Mouse (Mus musculus) v-Abl transformed pro-B cells (cell line): ENCODE measurements around the gene Syt8.

ENCODE experiments used
- in situ Hi-C, 2 experiments: fragments of 400-800 bp; cut with MboI; formaldehyde crosslinking; loops; one replicate each; pipeline ENCODE4 v1.15.1; 2025; ENCODE audit not compliant: unreplicated experiment in 2 of 2

Syt8 gene

DNA sequence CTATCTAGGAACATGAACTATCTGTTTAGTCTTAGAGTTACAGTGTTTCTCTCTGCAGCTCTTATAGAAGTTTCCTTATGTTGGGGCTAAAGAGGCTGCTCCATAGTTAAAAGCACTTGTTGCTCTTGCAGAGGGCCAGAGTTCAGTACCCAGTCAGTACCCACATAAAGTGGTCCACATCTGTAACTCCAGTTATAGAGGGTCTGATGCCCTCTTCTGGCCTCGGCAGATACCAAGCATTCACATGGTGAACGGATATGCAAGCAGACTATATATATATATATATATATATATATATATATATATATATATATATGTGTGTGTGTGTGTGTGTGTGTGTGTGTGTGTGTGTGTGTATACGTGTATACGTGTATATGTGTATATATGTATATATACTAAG lies 26.7 kb upstream of the Syt8 start:
- in situ Hi-C loops = no loop called here

DNA sequence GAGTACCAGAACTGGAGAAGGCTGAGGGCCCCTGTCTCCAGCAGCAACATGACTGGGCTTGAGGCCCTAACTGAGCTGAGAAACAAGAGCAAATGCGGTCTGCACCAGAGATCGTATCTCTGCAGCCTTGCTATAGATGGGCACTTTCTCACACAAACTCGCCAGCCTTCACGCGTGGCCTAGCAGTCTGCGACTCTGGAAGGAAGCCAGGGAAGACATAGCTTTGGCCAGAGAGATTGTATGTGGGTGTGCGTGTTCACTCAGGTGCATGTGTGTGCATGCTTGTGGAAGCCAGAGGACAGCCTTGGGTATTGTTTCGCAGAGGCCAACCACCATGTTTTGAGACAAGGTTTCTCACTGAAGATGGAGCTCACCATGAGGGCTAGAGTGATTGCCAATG lies 26.0 kb upstream of the Syt8 start:
- in situ Hi-C loops = no loop called here

DNA sequence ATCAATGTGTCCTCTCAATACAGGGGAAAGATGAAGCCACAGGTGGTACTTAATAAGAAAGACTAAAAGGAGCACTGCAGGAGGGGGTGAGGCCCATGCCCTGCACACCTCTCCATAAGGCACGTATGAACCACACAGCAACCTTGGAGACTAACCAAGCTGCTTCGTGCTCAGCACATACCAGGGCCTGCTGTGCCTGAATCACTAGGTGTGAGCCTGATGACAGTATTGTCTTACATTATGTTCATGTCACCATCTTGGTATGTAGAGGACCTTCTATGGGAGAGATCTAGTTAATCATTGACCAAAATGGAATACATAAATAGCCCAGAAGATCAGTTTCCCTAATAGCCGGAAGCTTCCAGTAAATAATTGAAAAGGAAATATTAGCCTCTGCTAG lies 25.0 kb upstream of the Syt8 start:
- in situ Hi-C loops = no loop called here

DNA sequence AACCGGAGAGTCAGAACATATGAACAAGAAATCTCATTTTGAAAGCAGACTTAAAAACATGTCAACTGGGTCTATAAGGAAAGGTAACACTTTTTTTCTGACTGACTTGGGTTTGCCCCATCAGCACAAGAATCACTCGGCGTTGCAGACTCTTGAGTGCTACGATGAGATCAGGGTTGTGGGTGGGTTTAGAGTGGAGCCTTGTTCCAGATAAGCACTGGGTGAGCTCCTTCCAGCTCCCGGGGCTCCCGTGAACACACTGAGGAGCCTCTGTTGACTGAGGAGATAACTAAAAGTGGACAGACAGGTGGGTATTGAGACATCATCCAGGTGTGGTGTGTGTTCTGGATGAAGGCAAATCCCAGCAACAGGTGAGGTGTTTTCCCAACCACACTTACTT lies 21.4 kb upstream of the Syt8 start:
- in situ Hi-C loops = no loop called here

DNA sequence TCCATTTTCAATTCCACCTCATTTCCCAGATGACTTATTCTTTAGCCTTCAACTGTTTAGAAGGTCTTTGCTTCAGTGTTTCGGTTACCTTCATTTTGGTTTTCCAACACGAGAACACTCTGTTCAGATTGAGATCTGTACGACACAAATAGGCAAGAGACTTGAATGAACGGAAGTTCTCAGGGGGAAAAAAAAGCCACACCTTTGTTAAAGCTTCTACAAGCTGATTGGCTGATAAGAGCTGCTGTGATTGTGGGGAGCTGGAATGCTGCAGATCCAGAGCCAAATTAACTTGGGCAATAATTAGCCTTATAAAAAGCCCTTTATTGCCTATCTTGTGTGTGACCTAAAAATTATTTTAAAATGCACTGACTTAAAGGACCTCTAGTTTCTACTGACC lies 19.3 kb upstream of the Syt8 start:
- in situ Hi-C loops = no loop called here

DNA sequence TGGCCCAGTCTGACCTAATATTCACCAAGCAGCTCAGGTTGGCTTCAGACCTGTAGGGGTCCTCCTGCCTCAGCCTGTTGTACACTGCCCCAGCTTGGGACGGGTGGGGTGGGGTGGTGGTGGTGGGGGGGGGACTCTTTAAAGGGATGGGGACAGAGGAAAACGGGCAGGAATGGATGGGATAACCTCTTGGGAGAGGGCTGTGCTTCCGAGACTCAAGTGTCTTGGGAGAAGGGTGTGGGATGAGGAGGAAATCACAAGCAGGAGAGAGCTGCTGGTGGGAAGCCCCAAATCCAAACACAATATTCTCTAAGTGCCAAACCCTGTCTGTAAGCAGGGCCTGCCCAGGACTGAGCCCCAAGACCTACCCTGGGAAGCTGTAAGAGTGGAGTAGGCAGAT lies 18.4 kb upstream of the Syt8 start:
- in situ Hi-C loops = no loop called here

DNA sequence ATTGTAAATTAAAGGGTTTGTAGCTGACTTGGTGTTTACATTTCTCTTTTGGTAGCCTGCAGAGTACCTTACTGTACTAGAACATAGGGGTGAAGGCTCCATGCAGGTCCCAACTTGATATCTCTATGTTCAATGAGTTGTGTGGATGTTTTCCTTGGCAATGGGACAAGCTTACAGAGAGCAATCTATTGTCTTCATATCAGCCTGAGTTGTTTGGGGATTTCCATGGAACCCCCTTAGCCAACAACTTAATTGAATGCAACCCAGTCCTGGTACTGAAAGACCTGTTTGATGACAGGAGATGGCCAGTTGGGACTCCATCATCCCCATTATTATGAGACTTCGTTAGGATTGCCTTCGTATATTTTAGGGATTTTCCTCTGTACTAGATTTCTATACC lies 16.6 kb upstream of the Syt8 start:
- in situ Hi-C loops = no loop called here

DNA sequence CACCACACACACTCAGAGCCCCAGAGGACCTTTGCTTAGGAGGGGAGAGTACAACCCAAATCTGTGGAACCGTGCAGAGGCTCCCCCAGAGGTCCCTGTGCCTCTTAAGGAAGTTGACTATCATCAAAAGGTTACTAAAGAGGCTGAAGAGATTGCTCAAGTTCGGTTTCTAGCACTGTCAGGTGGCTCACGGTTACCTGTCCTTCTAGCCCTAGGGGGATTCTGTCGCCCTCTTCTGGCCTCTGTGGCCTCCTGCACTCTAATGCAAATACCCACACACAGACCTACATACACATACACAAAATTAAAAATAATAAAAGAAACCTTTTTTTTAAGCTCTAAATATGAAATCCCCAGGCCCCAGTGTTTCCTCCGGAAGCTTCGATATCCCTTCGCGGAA lies 16.0 kb upstream of the Syt8 start:
- in situ Hi-C loops = no loop called here

DNA sequence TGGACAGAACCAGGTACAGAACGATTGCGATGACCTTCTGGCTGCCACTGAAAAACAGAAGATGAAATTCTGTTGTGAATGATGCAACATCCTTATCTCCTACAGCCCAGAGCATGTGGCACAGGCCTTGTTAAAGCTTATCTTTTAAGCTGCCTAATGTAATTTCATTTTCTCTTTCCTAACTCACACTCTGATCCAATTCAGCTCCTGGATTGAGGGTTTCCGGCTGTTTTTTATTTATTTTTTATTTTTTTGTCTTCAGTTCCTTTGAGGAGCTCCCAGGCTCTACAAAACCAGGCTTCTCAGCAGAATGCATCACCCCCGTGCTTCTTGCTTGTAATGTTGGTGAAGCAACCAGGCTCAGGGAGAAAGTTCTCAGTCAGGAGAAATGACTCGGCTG lies 14.8 kb upstream of the Syt8 start:
- in situ Hi-C loops = no loop called here

DNA sequence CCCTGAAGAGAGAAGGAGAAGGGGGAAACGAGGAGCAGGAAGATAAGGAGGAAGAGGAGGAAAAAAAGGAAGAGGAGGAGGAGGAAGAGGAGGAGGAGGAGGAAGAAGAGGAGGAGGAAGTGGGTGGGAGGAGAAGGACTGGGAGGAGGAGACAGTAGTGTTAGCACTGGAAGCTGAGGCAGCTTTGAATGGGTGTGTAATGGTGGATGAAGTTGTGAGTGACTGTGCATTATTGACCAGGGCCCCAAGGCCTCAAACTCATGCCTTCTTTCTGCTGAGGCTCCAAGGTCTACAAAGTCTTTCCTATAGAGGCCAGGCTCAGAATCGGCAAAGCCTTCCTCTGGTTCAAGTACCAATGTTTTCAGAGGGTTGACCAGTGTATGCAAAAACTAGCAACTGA lies 12.8 kb upstream of the Syt8 start:
- in situ Hi-C loops = no loop called here

DNA sequence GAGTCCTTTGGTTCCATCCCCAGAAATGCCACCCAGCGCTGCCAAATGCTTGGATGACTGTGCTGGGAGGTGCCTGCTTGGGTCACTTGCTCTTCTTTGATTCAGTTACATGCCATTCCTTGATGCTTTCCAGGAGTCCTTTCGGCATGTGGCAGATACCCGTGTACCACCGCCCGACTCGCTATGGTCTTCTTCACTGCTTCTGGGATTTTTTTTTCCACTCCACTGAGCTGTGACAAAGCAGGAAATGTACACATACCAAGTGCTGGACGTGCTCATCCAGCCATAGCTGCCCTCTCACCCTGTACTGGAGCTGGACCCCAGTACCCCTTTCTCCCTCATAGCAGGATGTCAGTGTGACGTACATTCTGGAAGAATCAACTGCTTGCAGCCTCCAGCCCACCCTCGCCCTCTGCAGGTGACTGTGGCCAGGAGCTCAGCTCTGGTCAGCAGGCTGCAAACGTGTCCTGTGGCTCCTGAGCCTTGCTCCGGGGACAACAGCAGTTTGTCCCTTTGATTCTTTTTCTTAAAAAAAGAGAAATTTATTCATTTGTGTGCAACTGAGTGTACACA lies 8.9 kb upstream of the Syt8 start:
- in situ Hi-C loops = no loop called here

DNA sequence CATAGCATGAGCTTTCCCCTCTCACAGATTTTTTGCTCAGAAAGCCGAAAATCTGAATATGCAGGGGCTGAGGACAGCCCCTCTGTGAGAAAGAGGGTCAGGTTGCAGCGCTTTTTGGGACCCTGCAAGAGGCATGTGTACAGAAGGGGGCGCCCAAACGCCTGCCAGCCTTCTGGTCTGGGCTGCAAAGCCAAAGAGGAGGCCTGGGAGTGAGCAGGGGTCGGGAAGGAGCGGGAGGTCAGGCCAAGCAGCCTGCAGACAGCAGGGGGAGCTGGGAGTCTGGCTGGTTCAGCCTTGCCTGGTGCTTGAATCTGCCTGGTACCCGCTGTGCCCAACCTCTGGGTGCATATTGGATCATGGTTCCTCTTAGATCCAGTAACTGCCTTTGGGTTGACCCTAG lies 6.4 kb upstream of the Syt8 start:
- in situ Hi-C loops = no loop called here

DNA sequence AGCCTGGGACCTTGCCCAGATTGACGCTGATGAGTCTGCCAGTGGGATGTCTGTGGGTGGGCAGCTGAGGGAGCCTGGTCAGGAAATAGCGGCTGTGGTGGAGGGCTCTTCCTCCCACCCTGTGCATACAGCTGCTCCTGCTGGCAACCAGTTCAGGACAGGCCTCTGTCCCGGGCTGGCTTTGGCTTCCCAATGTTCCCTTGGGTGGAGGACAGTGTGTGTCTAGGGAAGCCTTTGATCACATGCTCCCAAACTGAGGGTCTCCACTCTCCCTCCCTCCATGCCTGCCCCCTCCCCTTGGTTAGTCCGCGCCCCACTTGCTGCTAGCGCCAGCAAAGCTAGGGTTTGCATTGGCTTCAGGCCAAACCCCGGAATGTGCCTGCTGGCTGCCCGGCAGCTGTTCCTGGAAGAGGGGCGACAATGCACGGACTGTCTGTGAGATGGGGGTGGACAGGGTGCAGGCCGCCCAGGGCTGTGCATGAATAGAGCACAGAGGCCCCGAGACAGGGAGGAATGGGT lies 4.4 kb upstream of the Syt8 start:
- in situ Hi-C loops = loop anchor here in 1 of 2 experiments (5.0 kb wide), 1 partner anchor 38 kb away; no protein-coding TSS in a partner anchor

DNA sequence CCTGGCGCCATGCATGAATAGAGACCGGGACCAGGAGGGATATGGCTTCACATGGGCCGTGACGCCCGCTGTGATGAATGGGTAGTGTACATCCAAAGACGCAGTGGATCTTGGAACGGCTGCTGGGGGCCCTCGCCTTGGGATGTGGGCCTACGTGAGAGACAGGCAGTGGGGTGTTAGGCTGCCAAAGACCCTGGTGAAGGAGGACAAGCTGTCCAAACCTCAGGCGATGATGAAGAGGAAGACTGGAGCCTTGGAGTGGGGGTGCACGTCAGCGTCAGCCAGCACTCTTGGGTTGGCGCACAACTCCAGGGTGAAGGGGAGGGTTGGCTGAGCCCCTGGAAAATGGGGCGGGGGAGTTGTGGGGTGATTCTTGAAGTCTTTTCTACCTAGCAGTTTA lies 3.5 kb upstream of the Syt8 start:
- in situ Hi-C loops = loop anchor here in 1 of 2 experiments (5.0 kb wide), 1 partner anchor 39 kb away; no protein-coding TSS in a partner anchor

DNA sequence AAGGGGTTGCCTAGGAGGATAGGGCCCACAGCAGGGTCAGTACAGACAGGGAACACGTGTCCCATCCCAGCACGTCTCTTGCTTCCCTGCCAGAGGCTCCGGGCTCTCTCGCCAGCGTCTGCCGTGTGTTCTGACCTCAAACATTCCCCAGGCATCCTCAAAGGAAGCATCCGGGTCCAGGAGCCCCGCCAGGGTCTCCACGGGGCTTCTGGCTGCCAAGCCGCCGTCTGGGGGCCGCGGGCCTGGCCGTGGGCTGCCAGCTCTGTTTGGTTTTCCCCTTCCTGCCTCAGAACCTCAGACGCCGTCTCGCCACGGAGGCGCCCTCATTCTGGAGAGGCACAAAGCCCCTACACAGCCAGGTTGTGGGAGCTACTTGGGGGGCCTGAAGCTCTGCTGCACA lies 1.0 kb upstream of the Syt8 start:
- in situ Hi-C loops = loop anchor here in 1 of 2 experiments (5.0 kb wide), 1 partner anchor 41 kb away; no protein-coding TSS in a partner anchor

DNA sequence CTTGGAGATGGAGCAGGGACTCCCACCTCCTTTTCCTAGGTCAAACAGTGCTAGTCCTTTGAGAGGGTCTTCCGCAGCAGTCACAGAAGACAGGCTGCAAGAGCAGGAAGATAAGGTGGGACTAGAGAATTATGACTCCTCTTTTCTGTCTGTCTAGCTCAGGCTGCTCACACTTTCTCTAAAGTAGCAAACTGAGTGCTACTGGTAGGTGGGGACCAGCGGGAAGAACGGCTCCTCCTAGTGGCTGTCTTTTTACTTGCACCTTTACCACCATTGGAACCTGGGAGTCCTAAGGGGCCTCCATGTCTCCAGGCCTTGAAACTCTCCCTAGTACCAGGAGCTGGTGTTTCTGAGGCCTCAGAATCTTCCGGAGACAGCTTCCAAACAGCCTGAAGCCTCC lies 874 bp downstream of the Syt8 start:
- in situ Hi-C loops = loop anchor here (5.0 kb wide), 3 partner anchors 98 to 242 kb away; no protein-coding TSS in a partner anchor

DNA sequence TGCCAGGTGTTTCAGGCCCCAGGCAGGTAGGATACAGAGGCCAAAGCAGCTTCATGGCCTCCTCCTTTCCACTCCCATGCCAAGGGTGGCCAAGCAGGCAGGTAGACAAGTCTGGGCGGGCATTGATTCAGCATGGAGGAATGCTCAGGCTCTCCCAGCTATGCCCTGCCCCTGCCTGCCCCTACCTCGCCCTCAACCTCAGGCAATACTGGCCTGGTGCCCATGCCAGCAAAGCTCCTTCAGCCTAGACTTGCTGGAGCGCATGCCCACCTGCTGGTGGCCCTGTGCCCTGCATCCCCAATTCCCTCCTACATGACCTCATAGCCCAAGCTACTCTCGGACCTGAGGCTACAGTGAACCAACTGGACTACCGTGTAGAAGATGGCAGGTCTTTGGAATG lies 2.7 kb downstream of the Syt8 start:
- in situ Hi-C loops = loop anchor here (5.0 kb wide), 3 partner anchors 100 to 240 kb away; no protein-coding TSS in a partner anchor

DNA sequence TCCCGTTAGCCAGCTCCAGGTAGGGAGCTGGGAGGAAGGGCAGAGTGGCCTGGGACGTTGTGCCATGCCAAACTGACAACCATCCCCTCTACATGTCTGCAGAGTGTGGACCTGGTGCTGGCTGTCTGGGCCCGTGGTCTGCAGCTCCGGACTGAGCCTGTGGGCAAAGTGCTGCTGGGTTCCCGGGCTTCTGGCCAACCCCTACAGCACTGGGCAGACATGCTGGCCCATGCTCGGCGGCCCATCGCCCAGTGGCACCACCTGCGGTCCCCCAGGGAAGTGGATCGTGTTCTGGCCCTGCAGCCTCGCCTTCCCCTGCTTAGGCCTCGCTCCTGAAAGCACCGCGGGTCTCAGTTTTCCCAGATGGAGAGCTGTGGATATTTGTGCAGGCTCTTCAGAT lies 5.3 kb downstream of the Syt8 start:
- in situ Hi-C loops = loop anchor here (5.0 kb wide), 6 partner anchors 57 to 237 kb away; partner anchors contain the start of gene Tnnt3 (in 2 of the 2)

DNA sequence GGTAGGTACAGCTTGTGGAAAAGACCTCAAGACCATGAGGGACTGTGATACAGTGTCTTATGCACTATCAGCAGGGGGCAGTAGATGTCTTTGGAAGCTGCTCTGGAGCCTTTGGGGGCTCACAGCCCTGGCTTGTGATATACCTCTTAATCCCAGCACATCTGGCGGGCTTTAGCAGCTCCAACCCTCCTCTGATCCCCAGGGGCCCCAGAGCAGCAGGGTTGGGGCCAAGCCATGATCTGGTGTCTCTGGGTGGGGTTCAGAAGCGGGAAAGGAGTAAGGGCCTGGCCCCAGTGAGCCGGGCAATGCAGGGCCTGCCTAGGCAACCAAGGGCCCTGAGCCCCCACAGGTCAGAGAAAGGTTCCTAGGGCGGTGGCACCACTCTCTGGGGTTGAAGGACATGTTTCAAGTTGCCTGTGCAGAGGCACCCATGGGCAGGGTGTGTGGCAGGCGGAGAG lies 6.0 kb downstream of the Syt8 start:
- in situ Hi-C loops = loop anchor here (5.0 kb wide), 3 partner anchors 57 to 142 kb away; partner anchors contain the start of gene Tnnt3 (in 2 of the 2)

DNA sequence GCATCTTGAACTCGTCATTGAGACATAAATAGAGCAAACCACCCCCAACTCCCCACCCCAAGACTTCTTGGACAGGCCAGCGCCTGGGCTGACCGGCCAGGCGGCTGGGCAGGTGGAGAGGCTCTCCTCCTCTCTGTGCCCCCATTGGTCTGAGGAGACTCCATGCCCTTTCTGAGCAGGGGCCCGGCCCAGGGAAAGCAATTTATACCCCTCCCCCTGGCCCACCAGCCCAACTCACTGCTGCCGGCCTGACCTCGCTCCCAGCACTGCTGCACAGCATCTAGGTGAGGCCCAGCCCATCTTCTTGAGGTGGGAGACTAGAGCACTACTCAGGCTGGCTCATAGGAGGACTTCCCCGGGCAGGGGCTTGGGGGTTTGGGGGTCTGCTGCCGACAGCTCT lies 6.9 kb downstream of the Syt8 start, which contains the start of gene Tnni2:
Gene Tnni2 (plus strand): TSS at position 224 of the 400 bp plus-strand sequence.
- in situ Hi-C loops = loop anchor here (5.0 kb wide), 3 partner anchors 56 to 141 kb away; partner anchors contain the start of gene Tnnt3 (in 2 of the 2)

DNA sequence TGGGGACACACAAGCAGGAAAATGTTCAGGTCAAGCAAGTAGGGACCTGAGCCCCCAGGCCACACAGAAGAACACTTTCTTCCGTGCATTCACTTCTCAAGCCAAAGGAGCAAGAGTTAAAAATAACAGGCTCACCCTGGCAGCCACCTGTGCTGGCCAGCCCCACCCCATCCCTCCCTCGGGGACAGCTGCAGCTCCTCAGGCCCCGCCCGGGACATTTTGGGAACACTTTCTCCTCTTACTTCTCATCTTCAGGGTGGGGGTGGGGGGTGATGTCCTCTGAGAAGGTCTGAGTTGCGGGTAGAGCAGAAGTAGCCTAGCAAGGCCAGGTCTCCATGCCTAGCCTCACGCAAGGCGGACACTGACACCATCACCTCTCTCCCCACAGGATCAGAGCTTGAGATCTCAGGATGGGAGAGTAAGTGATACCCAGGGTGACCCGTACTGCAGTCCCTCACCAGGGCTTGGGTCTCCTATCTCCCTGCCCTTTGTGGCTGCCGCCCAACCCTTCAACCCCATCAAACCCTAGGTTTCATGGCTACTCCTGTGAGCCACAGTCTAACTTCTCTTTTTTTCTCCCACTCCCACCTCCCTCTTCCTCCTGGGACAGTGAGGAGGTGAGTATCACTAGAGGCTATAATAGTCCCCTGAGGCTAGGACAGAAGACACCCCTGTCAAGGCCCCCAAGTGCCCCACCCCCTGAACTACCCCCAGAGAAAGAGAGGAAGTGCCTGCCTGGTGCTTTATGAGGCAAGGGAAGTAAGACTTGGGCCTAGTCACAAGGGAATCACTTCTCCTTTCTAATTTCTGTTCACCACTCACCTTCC lies 7.6 kb downstream of the Syt8 start:
- in situ Hi-C loops = loop anchor here (5.0 kb wide), 3 partner anchors 55 to 140 kb away; partner anchors contain the start of gene Tnnt3 (in 2 of the 2)
